Mouse (Mus musculus): ENCODE measurements around the gene Tff2. TPM values are rescaled to one million over a fixed set of nuclear protein-coding genes. Genes with fewer than 3 reads are reported as not detected.

Tff2 gene
- total and polyA plus RNA-seq, 3 experiments, result not detected

DNA sequence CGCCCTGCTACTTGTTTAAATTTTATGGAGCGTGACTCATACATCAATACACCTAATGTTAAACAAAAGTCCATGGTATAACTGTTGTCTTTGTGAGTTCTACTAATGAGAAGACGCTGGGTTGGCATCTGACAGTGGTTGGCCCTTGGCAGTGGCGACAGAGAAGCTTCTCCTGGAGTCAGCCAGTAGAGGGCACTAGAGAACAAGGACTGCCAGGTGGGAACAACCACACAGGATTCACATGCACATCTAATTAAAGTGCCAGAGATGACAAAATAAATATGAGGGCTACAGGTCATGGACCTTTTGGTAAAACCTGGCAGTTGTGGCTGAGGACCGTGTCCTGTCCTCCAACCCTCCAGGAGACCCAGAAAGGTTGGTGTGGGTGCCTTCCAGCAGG, 5.7 kb downstream of the Tff2 start:
- Histone ChIP-seq H3K4me1 (ENCODE audit: control insufficient read depth in 1 of 2, insufficient read depth in 2 of 2) (peaks cover 4% of the 10 kb centered on the region in 2 experiments; a peak in 2 of 4 replicates), H3K4me3 (replicated peaks in 1 of 3; ENCODE audit: low read depth in 2 of 3, low read length in 2 of 3, poor library complexity in 1 of 3) (no peak overlapping the region), H3K9ac (ENCODE audit: insufficient read depth, low read depth) (no peak overlapping the region), H3K27ac (ENCODE audit: insufficient read depth, low read depth) (no peak overlapping the region), H3K79me2 (replicated peaks; ENCODE audit: control insufficient read depth, extremely low read depth, insufficient read depth, poor library complexity, severe bottlenecking) (no peaks in the 10 kb centered on the region; the same call in 1 of the 2 replicates), H3K36me3 (replicated peaks in 1 of 2; ENCODE audit: control insufficient read depth in 1 of 2, insufficient read depth in 1 of 2, low read length in 1 of 2) (no peaks in the 10 kb centered on the region), H3K27me3 (replicated peaks) (peaks cover 16% of the 10 kb centered on the region), H3K4me2 (ENCODE audit: insufficient read depth, low read depth, poor library complexity, severe bottlenecking) (no peak overlapping the region), H3K9me3 (replicated peaks; ENCODE audit: low read length) (no peaks in the 10 kb centered on the region)
- peak; percentile 71 for DNase-seq (ENCODE audit: extremely low read depth)
- TF ChIP-seq ZNF384 (IDR thresholded peaks at IDR 0.05; ENCODE audit: low read depth, low read length) (no peak), ZC3H11A (IDR thresholded peaks at IDR 0.05; ENCODE audit: low read depth, low read length) (peak; percentile 67), ETS1 (conservative IDR thresholded peaks at IDR 0.05; ENCODE audit: low read depth, low read length) (no peak), MXI1 (IDR thresholded peaks at IDR 0.05; ENCODE audit: low read depth, low read length) (no peak), KAT2A (IDR thresholded peaks at IDR 0.05; ENCODE audit: insufficient replicate concordance, low read length) (no peak), RAD21 (IDR thresholded peaks at IDR 0.05; ENCODE audit: low read depth, low read length) (peak; percentile 93), IRF4 (IDR thresholded peaks at IDR 0.05; ENCODE audit: low read depth, low read length) (no peak), UBTF (IDR thresholded peaks at IDR 0.05; ENCODE audit: low read depth, low read length) (no peak), TCF12 (IDR thresholded peaks at IDR 0.05; ENCODE audit: low read depth, low read length) (no peak), MAX (IDR thresholded peaks at IDR 0.05; ENCODE audit: low read length) (no peak), POLR2A (IDR thresholded peaks at IDR 0.05; ENCODE audit: low read depth, low read length) (no peak), BHLHE40 (IDR thresholded peaks at IDR 0.05; ENCODE audit: low read depth, low read length) (no peak), JUND (conservative IDR thresholded peaks at IDR 0.05; ENCODE audit: low read depth, low read length) (no peak), POLR2AphosphoS2 (IDR thresholded peaks at IDR 0.05; ENCODE audit: low read depth, low read length) (no peak), E2F4 (IDR thresholded peaks at IDR 0.05; ENCODE audit: insufficient replicate concordance, low read depth, low read length) (no peak), EP300 (IDR thresholded peaks at IDR 0.05; ENCODE audit: low read length) (no peak), JUN (IDR thresholded peaks at IDR 0.05; ENCODE audit: insufficient read depth, low read depth, low read length) (no peak), MAZ (IDR thresholded peaks at IDR 0.05; ENCODE audit: low read depth, low read length) (no peak), ZKSCAN1 (IDR thresholded peaks at IDR 0.05; ENCODE audit: borderline replicate concordance, low read depth, low read length) (no peak), GABPA (IDR thresholded peaks at IDR 0.05; ENCODE audit: insufficient replicate concordance, low read depth, low read length) (no peak), MEF2A (IDR thresholded peaks at IDR 0.05; ENCODE audit: borderline replicate concordance, low read depth, low read length) (no peak), NELFE (IDR thresholded peaks at IDR 0.05; ENCODE audit: low read depth, low read length) (no peak), MYC (IDR thresholded peaks at IDR 0.05; ENCODE audit: low read depth, low read length) (no peak), CHD1 (IDR thresholded peaks at IDR 0.05; ENCODE audit: low read depth, low read length) (no peak), HCFC1 (IDR thresholded peaks at IDR 0.05; ENCODE audit: low read depth, low read length) (no peak), PAX5 (IDR thresholded peaks at IDR 0.05; ENCODE audit: low read length) (no peak), USF2 (conservative IDR thresholded peaks at IDR 0.05; ENCODE audit: low read depth, low read length) (no peak), CTCF (conservative IDR thresholded peaks at IDR 0.05 in 1 of 2, IDR thresholded peaks at IDR 0.05 in 1 of 2; ENCODE audit: low read depth in 2 of 2, low read length in 2 of 2) (peak; percentile 83 to 95), NRF1 (IDR thresholded peaks at IDR 0.05; ENCODE audit: low read depth, low read length) (no peak), RCOR1 (conservative IDR thresholded peaks at IDR 0.05; ENCODE audit: low read depth, low read length) (no peak), SMC3 (IDR thresholded peaks at IDR 0.05; ENCODE audit: low read depth, low read length) (peak; percentile 91)
- dilution Hi-C loops (cut with MboI; ENCODE audit: extremely low pct_ligation_motif_present, extremely low pct_unique_long_range_greater_than_20kb, low sequenced_read_pairs), result no loop called here
- in situ Hi-C loops (cut with MboI; ENCODE audit: low pct_ligation_motif_present, low pct_unique_long_range_greater_than_20kb, low sequenced_read_pairs), result no loop called here
